Mouse (Mus musculus) CH12.LX (cell line): ENCODE results near the gene Pitpnm2.

Source experiments
- CHD1 ChIP-seq: IDR thresholded peaks from 2 replicates; pipeline ENCODE4 v1.6.1; 2012; ENCODE audit warnings: low read depth, low read length, improper control_type of control experiment, inconsistent platforms
- CTCF ChIP-seq, 2 experiments: IDR thresholded peaks in 1 of 2; conservative IDR thresholded peaks in 1 of 2; 2 replicates each; pipeline ENCODE4 v1.5.1; 2011 to 2012; ENCODE audit warnings: low read depth in 2 of 2, low read length in 2 of 2, improper control_type of control experiment in 1 of 2, inconsistent platforms in 1 of 2, mild to moderate bottlenecking in 1 of 2, moderate library complexity in 1 of 2
- E2F4 ChIP-seq: IDR thresholded peaks from 2 replicates; pipeline ENCODE4 v1.6.1; 2011; ENCODE audit warnings: low read depth, low read length, improper control_type of control experiment; ENCODE audit not compliant: insufficient replicate concordance
- EP300 ChIP-seq: IDR thresholded peaks from 2 replicates; pipeline ENCODE4 v1.6.1; 2011; ENCODE audit warnings: low read length, improper control_type of control experiment
- KAT2A ChIP-seq: IDR thresholded peaks from 2 replicates; pipeline ENCODE4 v1.6.1; 2012; ENCODE audit warnings: low read length, improper control_type of control experiment, inconsistent platforms; ENCODE audit not compliant: insufficient replicate concordance
- MAFK ChIP-seq: IDR thresholded peaks from 2 replicates; pipeline ENCODE4 v1.6.1; 2011; ENCODE audit warnings: low read length, improper control_type of control experiment; ENCODE audit not compliant: insufficient replicate concordance
- POLR2A ChIP-seq: IDR thresholded peaks from 2 replicates; pipeline ENCODE4 v1.6.1; 2011; ENCODE audit warnings: low read depth, mild to moderate bottlenecking, improper control_type of control experiment, low read length
- SMC3 ChIP-seq: IDR thresholded peaks from 2 replicates; pipeline ENCODE4 v1.6.1; 2011; ENCODE audit warnings: low read depth, low read length, improper control_type of control experiment
- UBTF ChIP-seq: IDR thresholded peaks from 2 replicates; pipeline ENCODE4 v1.6.1; 2012; ENCODE audit warnings: low read depth, mild to moderate bottlenecking, inconsistent platforms, low read length, improper control_type of control experiment, moderate library complexity
- USF1 ChIP-seq: IDR thresholded peaks from 2 replicates; pipeline ENCODE4 v1.6.1; 2014; ENCODE audit warnings: low read depth, mild to moderate bottlenecking, inconsistent platforms, low read length, improper control_type of control experiment
- USF2 ChIP-seq: conservative IDR thresholded peaks from 2 replicates; pipeline ENCODE4 v1.6.1; 2011; ENCODE audit warnings: low read depth, low read length, improper control_type of control experiment
- ZC3H11A ChIP-seq: IDR thresholded peaks from 2 replicates; pipeline ENCODE4 v1.6.1; 2012; ENCODE audit warnings: low read depth, mild to moderate bottlenecking, inconsistent platforms, low read length, improper control_type of control experiment
- ZKSCAN1 ChIP-seq: IDR thresholded peaks from 2 replicates; pipeline ENCODE4 v1.6.1; 2012; ENCODE audit warnings: low read depth, inconsistent platforms, low read length, improper control_type of control experiment, borderline replicate concordance
- ZNF384 ChIP-seq: IDR thresholded peaks from 2 replicates; pipeline ENCODE4 v1.6.1; 2012; ENCODE audit warnings: low read depth, low read length, improper control_type of control experiment, inconsistent platforms

DNA sequence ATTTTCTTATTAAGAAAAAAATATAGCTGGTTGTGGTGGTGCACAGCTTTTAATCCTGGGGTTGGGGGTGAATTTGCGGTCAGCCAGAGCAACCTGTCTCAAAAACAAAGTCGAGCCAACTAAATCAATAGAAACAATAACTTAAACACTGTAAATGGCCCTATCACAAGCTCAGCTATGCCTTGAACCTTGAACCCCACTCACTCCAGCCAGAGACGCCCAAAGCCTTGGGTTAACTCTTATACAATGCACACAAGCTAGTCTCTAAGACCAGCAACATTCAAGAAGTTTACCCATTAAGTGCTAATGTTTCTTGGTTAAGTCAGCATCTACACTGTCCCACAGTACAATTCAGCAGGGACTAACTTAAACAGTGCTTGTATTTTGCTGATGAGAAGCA, 179.9 kb downstream of the Pitpnm2 start:
- no peak for TF ChIP-seq CTCF (conservative IDR thresholded peaks at IDR 0.05 in 1 of 2, IDR thresholded peaks at IDR 0.05 in 1 of 2; ENCODE audit: low read depth in 2 of 2, low read length in 2 of 2)
- no peak for TF ChIP-seq EP300
- no peak for TF ChIP-seq UBTF
- no peak for TF ChIP-seq KAT2A
- no peak for TF ChIP-seq E2F4
- no peak for TF ChIP-seq ZKSCAN1
- TF ChIP-seq USF2: no peak
- TF ChIP-seq POLR2A: no peak
- TF ChIP-seq ZNF384: no peak
- no peak for TF ChIP-seq MAFK
- TF ChIP-seq USF1: no peak
- no peak for TF ChIP-seq CHD1
- no peak for TF ChIP-seq SMC3
- no peak for TF ChIP-seq ZC3H11A
